Mouse (Mus musculus) liver, postnatal 0 days (tissue): ENCODE results near the gene Megf6. TPM values are rescaled to one million over a fixed set of nuclear protein-coding genes. Genes with fewer than 3 reads are reported as not detected.

Experiments
- ATAC-seq: fragments of 200-750 bp; cut with Nextera tagmentation; 2 replicates; pipeline ENCODE4 v1.8.0; 2017; ENCODE audit warnings: mild to moderate bottlenecking, moderate library complexity
- DNase-seq: peaks from one replicate; pipeline ENCODE4 v3.0.0-alpha.2; 2016
- H3K27ac ChIP-seq: fragments of 300-500 bp; sonication (generic); 2 replicates; pipeline ENCODE4 v1.5.1; 2014; ENCODE audit warnings: antibody characterized with exemption, moderate library complexity, mild to moderate bottlenecking, low read depth
- H3K27me3 ChIP-seq: fragments of 300-500 bp; sonication (generic); 2 replicates; pipeline ENCODE4 v1.6.1; 2014; ENCODE audit warnings: low read length, control low read depth, mixed read lengths; ENCODE audit not compliant: insufficient read depth
- H3K36me3 ChIP-seq: fragments of 300-500 bp; sonication (generic); replicated peaks from 2 replicates; pipeline ENCODE4 v1.6.1; 2014; ENCODE audit warnings: mild to moderate bottlenecking, control low read depth, low read length, moderate library complexity, mixed read lengths; ENCODE audit not compliant: insufficient read depth
- H3K4me1 ChIP-seq: fragments of 300-500 bp; sonication (generic); 2 replicates; pipeline ENCODE4 v1.6.1; 2014; ENCODE audit warnings: antibody characterized with exemption, mild to moderate bottlenecking, control low read depth; ENCODE audit not compliant: insufficient read depth
- H3K4me2 ChIP-seq: fragments of 300-500 bp; sonication (generic); 2 replicates; pipeline ENCODE4 v1.6.1; 2014; ENCODE audit warnings: low read depth, mild to moderate bottlenecking, low read length, moderate library complexity, mixed read lengths
- H3K4me3 ChIP-seq: fragments of 300-500 bp; sonication (generic); 2 replicates; pipeline ENCODE4 v1.5.1; 2014; ENCODE audit warnings: low read depth, low read length
- H3K9ac ChIP-seq: fragments of 300-500 bp; sonication (generic); replicated peaks from 2 replicates; pipeline ENCODE4 v1.6.1; 2014; ENCODE audit warnings: mild to moderate bottlenecking, moderate library complexity
- H3K9me3 ChIP-seq: fragments of 300-500 bp; sonication (generic); 2 replicates; pipeline ENCODE4 v1.6.1; 2016; ENCODE audit warnings: mild to moderate bottlenecking, control low read depth, low read length, mixed read lengths
- CTCF ChIP-seq: sonication (generic); IDR thresholded peaks from 2 replicates; pipeline ENCODE4 v1.5.1; 2016; ENCODE audit warnings: antibody characterized with exemption, low read depth
- EP300 ChIP-seq: IDR thresholded peaks from 2 replicates; pipeline ENCODE4 v1.6.1; 2016; ENCODE audit warnings: antibody characterized with exemption, low read depth, mild to moderate bottlenecking
- WGBS: fragments of 180-500 bp; shearing (Covaris S2); extraction: QIAGEN DNeasy Blood & Tissue Kit; methylation state at CpG from one replicate; pipeline ENCODE4 v1.1.7; 2014; ENCODE audit not compliant: insufficient replicate concordance; 5-methylcytosine and 5-hydroxymethylcytosine counted together
- polyA plus RNA-seq: library from polyadenylated mRNA; unstranded; fragments of >200 nt; fragmentation: Nextera tagmentation; extraction: Ambion mirVana; gene quantifications from 2 replicates; pipeline ENCODE4 v1.2.1, GENCODE M21; 2015

The Megf6 gene
- polyA plus RNA-seq, 1 experiment from 2014 or later, result 0.89 TPM

- no peak overlapping the region for H3K9ac ChIP-seq
- no peak for TF ChIP-seq EP300
- no peak for TF ChIP-seq CTCF
- H3K27me3 ChIP-seq, result 0 out of 2 replicates have a peak, but pooled peaks cover 3% of the 10 kb centered on the region
- no peaks in the 10 kb centered on the region for H3K36me3 ChIP-seq
- H3K4me2 ChIP-seq, result no peak overlapping the region
- H3K9me3 ChIP-seq, result no peaks in the 10 kb centered on the region
- 75% methylated on average over 7 of the region's 7 CpGs for WGBS
- no peak for ATAC-seq
- no peak for DNase-seq
- no peaks in the 10 kb centered on the region for H3K4me1 ChIP-seq
- no peak overlapping the region for H3K27ac ChIP-seq
- H3K4me3 ChIP-seq, result no peak overlapping the region
Observed at GRCm38 (mm10) chr4:154181001-154181400, 10.5 kb downstream of the Megf6 start.

GRCm38 (mm10) chr4:154183566-154183965, 13.0 kb downstream of the Megf6 start:
- no peak for ATAC-seq
- Histone ChIP-seq H3K4me1 (peaks cover 3% of the 10 kb centered on the region; the same call in 1 of the 2 replicates), H3K9me3 (no peaks in the 10 kb centered on the region), H3K9ac (no peak overlapping the region), H3K36me3 (no peaks in the 10 kb centered on the region), H3K27me3 (0 out of 2 replicates have a peak, but pooled peaks cover 3% of the 10 kb centered on the region), H3K27ac (no peak overlapping the region), H3K4me2 (no peak overlapping the region), H3K4me3 (no peak overlapping the region)
- TF ChIP-seq EP300 (no peak), CTCF (no peak)
- DNase-seq, result no peak
- 59% methylated on average over 5 of the region's 5 CpGs for WGBS

- no peaks in the 10 kb centered on the region for H3K36me3 ChIP-seq
- no peak overlapping the region for H3K9ac ChIP-seq
- peaks cover 6% of the 10 kb centered on the region; the same call in 1 of the 2 replicates for H3K4me1 ChIP-seq
- WGBS, result 59% methylated on average over 5 of the region's 5 CpGs
- no peak overlapping the region for H3K4me2 ChIP-seq
- no peaks in the 10 kb centered on the region for H3K9me3 ChIP-seq
- 0 out of 2 replicates have a peak, but pooled peaks cover 3% of the 10 kb centered on the region for H3K27me3 ChIP-seq
- TF ChIP-seq EP300, result no peak
- no peak for TF ChIP-seq CTCF
- H3K27ac ChIP-seq, result no peak overlapping the region
- ATAC-seq (no peak), DNase-seq (no peak)
- H3K4me3 ChIP-seq, result no peak overlapping the region
Observed at GRCm38 (mm10) chr4:154185001-154185400, 14.5 kb downstream of the Megf6 start.

- TF ChIP-seq CTCF (no peak), EP300 (no peak)
- ATAC-seq, result no peak
- Histone ChIP-seq H3K36me3 (no peaks in the 10 kb centered on the region), H3K4me2 (no peak overlapping the region), H3K27ac (no peak overlapping the region), H3K27me3 (0 out of 2 replicates have a peak, but pooled peaks cover 3% of the 10 kb centered on the region), H3K4me1 (peaks cover 6% of the 10 kb centered on the region; the same call in 1 of the 2 replicates), H3K9me3 (no peaks in the 10 kb centered on the region), H3K4me3 (no peak overlapping the region), H3K9ac (no peak overlapping the region)
- no peak for DNase-seq
- 55% methylated on average over 10 of the region's 11 CpGs for WGBS
Observed at GRCm38 (mm10) chr4:154186002-154186537, 15.5 kb downstream of the Megf6 start.

GRCm38 (mm10) chr4:154188948-154189347, 18.4 kb downstream of the Megf6 start:
- DNase-seq (no peak), ATAC-seq (no peak)
- no peaks in the 10 kb centered on the region for H3K36me3 ChIP-seq
- no peak overlapping the region for H3K4me3 ChIP-seq
- H3K4me2 ChIP-seq, result no peak overlapping the region
- 0 out of 2 replicates have a peak, but pooled peaks cover 3% of the 10 kb centered on the region for H3K27me3 ChIP-seq
- no peak overlapping the region for H3K9ac ChIP-seq
- 32% methylated on average over 8 of the region's 8 CpGs for WGBS
- no peak overlapping the region for H3K27ac ChIP-seq
- no peaks in the 10 kb centered on the region for H3K9me3 ChIP-seq
- TF ChIP-seq CTCF, result no peak; the same call in 1 of the 2 replicates
- no peak for TF ChIP-seq EP300
- H3K4me1 ChIP-seq, result peaks cover 6% of the 10 kb centered on the region; the same call in 1 of the 2 replicates

GRCm38 (mm10) chr4:154197961-154198360, 27.4 kb downstream of the Megf6 start:
- 82% methylated on average over 6 of the region's 6 CpGs for WGBS
- ATAC-seq, result no peak

More at GRCm38 (mm10) chr4:154197961-154198360, 27.4 kb downstream of the Megf6 start:
- H3K4me2 ChIP-seq, result no peak overlapping the region
- H3K4me1 ChIP-seq, result no peaks in the 10 kb centered on the region
- no peak for DNase-seq
- H3K9me3 ChIP-seq, result no peaks in the 10 kb centered on the region
- H3K36me3 ChIP-seq, result no peaks in the 10 kb centered on the region
- no peaks in the 10 kb centered on the region for H3K27me3 ChIP-seq
- H3K9ac ChIP-seq, result no peak overlapping the region
- no peak for TF ChIP-seq EP300
- no peak for TF ChIP-seq CTCF
- no peak overlapping the region for H3K27ac ChIP-seq
- H3K4me3 ChIP-seq, result no peak overlapping the region
